Mouse (Mus musculus) CH12F3 (cell line): ENCODE data around the gene Map3k21.

Experiments used
- in situ Hi-C: fragments of 300-500 bp; cut with MboI; formaldehyde crosslinking; loops from 2 replicates; pipeline ENCODE4 v1.14.3; 2020; ENCODE audit warnings: low sequenced_read_pairs

Map3k21 gene

DNA sequence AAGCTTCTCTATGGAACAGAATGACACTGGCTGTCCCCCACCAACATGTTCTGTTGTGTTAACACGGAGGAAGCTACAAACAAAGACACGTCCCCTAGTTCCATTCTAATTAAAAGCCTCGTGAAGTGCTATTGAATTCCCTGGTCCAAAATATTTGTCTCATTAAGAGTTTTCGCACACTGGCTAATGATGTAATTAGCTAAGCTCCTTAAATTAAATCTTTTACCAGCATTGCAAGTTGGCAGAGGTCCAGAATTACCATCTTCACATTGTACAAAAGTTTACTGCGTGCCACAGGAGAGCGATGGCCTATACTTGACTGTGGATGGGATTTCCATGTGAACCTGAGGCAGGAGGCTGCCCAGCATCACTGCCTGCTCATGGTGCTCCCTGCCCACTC is 51.5 kb downstream of the Map3k21 start:
- in situ Hi-C loops: no loop called here

- in situ Hi-C loops: no loop called here
These were observed 53.6 kb downstream of the Map3k21 start for GRCm38 (mm10) chr8:125963807-125964211.

DNA sequence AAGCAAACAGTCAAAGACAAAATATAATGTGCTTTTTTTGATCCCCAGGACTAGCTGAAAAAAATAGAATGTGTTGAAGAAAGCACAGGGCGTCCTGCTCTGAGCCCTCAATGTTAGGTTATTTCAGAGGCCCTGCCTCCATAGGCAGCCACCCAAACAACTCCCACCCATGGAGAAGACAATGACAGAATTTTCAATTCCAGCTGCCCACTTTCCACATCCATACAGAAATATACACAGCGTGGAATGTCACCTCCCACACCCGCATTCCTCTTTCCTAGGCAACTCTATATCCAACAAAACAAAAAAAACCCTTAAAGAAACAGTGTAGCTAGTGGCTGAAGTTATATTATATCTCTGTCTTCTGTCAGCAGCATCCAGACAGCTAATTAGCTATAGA is 61.1 kb downstream of the Map3k21 start:
- in situ Hi-C loops: no loop called here

DNA sequence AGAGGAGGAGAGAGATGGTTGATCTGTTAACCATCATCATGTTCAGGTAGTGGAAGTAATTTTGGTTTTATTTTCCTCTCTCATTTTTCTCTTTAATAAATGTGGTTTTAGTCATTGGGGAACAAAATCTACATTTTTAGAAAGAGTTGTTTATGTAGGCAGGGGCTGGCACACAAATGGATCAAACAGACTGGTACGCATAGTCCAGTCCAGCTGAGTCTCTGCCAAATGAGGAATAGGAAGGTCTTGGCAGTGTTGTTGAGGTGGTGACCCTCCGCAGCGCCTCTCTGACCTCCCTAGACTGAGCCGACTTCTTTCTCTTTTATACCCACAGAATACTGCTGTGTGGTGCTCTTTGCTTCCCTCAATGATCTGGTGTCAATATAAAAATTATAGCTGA is 65.7 kb downstream of the Map3k21 start:
- in situ Hi-C loops: no loop called here

GRCm38 (mm10) chr8:125980826-125981225 is 70.6 kb downstream of the Map3k21 start:
- in situ Hi-C loops: no loop called here

GRCm38 (mm10) chr8:125983515-125983914 is 73.3 kb downstream of the Map3k21 start:
- in situ Hi-C loops: no loop called here

DNA sequence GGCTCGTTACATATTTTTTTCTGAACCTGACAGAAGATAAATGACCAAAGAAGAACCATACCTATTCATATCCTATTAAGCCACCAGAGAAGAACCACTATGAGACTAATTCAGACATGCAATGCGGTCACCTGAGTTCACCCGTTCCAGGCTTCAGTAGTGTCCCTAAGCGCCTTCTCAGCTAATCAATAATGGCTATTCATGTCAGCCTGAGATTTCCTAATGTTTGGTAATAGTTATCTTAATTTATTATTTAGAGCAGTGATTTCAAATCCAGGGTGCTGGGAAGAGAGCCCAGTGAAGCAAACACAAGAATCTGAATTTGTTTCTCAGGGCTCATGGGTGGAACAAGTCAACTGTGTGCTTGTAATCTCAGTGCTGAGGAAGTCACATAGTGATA is 73.9 kb downstream of the Map3k21 start:
- in situ Hi-C loops: no loop called here

- in situ Hi-C loops: no loop called here
These were observed 75.1 kb downstream of the Map3k21 start for GRCm38 (mm10) chr8:125985364-125985763.

DNA sequence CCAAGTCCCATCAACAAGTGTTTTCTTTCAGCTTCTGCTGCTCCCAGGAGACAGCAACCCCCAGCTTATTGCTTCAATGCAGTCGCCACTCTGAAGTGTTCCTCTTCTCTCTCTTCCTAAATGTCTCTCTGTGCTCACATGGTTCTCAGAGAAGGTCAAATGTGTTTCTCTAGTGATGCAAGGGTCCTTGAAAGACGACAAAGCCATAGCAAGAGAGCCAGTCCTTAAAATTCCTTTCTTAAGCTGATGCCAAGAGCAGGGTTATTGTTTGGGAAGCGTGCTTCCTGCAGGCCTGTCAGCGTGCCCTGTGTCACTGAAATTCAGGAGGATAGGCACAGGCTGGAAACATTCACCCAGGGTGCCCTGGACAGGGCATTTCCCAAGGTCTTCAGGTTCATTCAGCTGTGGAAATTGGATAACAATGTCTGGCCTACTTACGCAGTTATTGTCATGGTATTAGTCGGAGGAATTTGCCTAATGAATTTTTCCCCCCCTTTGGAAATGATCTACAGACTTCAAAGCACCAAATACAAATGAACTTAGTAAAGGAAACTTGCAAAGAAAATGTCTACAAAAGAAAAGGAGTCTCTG is 76.8 kb downstream of the Map3k21 start:
- in situ Hi-C loops: no loop called here

- in situ Hi-C loops: no loop called here
These were observed 77.7 kb downstream of the Map3k21 start for GRCm38 (mm10) chr8:125987996-125988395.

GRCm38 (mm10) chr8:125993636-125994035 is 83.4 kb downstream of the Map3k21 start:
- in situ Hi-C loops: no loop called here

DNA sequence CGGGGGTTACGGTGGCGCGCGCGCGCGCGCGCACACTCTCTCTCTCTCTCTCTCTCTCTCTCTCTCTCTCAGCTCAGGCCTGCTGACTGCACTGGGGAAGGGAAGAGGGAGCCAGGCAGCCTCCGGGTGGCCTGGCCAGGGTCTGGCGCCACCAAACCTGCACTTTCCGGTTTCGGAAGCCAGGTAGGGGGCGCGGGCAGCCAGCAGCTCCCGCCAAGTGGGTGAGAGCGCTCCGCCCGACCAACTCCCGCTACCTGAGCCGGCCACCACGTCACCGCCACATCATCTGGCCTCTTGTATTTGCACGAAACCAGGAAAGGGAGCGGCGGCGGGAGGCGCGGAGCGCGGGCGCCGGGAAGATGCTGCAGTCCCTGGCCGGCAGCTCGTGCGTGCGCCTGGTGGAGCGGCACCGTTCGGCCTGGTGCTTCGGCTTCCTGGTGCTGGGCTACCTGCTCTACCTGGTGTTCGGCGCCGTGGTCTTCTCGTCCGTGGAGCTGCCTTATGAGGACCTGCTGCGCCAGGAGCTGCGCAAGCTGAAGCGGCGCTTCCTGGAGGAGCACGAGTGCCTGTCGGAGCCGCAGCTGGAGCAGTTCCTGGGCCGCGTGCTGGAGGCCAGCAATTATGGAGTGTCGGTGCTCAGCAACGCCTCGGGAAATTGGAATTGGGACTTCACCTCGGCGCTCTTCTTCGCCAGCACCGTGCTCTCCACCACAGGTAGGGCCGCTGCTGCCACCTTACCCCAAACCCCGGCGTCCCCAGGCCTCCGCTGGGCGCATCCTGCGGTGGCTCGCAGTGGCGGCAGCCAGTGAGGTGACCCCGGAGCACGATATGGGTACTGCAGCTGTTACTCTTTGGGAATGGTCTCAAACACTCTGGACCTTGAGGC is 85.1 kb downstream of the Map3k21 start, which contains the start of gene Kcnk1:
Kcnk1 (plus strand) TSS at position 70 of the 886 bp plus-strand sequence.
- in situ Hi-C loops: no loop called here

- in situ Hi-C loops: no loop called here
These were observed 86.0 kb downstream of the Map3k21 start for GRCm38 (mm10) chr8:125996031-125996839.

GRCm38 (mm10) chr8:125996980-125997379 is 86.7 kb downstream of the Map3k21 start:
- in situ Hi-C loops: no loop called here
